Mouse (Mus musculus): ENCODE results near the gene Fez1.

DNA sequence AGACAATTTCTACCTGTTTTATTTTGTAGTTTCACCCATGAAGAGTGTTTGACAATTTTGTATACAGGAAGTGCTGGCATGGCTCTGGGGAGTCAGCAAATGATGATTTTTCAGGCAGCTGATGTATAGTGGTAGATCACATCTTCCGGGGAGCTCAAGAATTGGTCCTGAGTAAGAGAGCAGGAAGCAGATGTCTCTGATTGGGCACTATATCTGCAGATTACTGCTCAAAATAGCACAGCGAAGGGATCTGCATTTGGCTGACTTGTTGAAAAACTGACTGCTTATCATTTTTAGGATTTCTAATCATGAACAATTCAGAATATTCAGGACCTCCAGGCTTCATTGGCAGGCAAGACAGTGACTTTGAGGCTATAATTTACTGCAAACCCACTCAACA is 30.5 kb downstream of the Fez1 start:
- TF ChIP-seq GATA1 (IDR thresholded peaks at IDR 0.05; ENCODE audit: borderline replicate concordance, low read length) = no peak
- no peak for TF ChIP-seq FLI1 (IDR thresholded peaks at IDR 0.05; ENCODE audit: low read length)
